Mouse (Mus musculus) CH12F3 (cell line): ENCODE results near the gene Rtkn2.

Experiments
- in situ Hi-C: fragments of 300-500 bp; cut with MboI; formaldehyde crosslinking; loops from 2 replicates; pipeline ENCODE4 v1.14.3; 2020; ENCODE audit warnings: low sequenced_read_pairs

Rtkn2 gene

DNA sequence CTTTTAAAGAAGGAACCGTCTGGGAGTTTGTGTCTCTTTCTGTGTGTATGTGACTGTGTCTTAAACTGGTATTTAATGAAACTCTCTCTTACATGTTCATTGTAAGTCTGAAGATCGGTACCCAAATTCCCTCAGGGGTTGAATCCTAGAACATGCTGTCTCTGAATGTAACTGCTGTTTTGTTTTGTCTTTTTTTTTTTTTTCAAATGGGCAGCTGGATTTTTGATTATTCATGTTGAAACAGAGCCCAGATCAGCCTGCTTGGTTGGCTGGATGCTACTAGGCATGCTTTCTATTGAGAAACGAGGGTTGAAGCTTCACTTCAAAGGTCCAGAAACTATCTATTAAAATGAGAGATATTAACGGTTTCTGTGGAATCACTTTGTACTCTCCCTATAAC, 121.9 kb downstream of the Rtkn2 start:
- in situ Hi-C loops, result no loop called here

DNA sequence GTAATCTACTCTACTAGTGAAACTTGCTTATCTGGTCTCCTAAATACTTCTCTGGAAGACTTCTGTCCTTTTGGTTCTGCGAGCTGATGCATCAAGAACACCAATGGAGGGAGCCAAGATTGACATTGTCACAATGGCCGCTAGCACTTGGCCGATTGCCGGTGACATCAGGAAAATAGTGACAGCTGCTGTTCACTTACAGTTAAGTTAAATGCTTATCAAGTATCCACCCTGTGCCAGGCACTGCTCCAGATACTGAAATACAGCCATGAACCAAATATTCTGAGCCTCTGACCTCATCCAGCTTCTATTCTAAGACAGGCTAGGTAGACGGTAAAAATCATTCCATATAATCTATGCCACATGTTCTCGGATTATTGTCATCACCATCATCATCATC, 123.2 kb downstream of the Rtkn2 start:
- in situ Hi-C loops, result no loop called here

DNA sequence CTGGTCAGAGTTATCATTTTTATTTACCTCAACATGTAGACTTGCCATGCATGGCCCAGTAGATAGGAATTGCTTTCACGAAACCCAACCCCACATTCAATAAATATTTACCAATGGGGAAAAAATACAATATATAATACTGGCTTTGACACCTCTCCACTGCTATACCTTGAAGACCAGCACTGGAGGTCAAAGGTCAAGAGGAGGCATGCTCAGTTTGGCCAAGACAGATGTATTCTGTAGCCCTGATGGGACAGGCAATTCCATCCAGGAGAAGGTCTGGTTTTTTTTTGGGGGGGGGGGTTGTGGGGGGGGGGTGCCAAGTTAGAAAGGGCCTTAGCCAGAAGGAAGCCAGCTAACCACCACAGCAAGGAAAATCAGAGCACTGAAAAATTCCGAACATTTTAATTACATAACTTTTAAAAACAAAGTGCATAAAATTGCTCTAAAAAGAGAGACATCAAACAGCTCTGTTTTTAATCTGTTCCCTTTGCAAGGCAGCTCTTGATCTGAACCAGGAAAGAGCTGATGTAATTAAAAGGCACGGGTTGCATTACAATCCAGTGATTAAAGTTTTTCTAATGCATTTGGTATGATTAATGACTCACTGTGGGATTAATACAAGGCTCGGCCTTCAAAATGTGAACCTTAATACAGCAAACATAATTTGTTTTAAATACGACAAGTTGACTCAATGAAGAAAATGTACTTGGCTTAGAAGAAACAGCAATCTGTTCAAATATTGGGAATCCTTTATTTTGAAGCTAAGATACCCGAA, 123.9 kb downstream of the Rtkn2 start:
- in situ Hi-C loops, result no loop called here

DNA sequence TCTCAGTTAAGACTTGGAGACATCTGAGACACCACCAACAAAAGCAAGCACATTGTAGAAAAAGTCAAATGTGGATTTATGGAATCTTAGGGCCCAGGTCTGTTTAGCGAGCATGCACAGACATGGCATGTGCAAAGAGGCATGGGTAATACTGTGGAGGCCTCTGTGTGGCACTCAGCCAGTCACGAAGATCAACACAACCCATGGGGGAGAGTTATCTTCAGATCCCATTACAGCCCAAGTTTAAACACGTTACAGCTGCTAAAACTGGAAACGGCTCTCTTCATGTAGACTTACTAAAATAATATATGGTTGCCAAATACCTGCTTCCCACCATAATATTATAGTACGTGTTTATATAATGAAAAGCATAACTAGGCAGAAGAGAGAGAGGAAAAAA, 124.6 kb downstream of the Rtkn2 start:
- in situ Hi-C loops, result no loop called here

DNA sequence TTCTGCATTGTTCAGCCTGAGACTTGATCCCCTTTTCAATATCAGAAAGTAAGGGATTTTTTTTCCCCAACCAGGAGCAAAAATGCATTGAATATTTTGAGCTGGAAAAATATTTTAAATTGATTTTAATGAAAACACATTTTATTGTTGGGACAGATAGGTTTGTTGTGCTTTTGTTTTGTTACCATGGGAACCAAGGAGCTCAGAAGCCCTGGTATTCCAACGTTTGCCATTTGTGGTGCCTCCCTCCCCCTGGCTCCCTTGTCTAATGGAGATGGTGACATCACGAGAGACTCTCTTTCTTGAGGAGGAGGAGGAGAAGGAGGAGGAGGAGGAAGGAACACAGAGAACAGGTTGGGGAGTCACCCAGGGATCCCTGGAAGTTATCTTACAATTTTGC, 125.1 kb downstream of the Rtkn2 start:
- in situ Hi-C loops, result no loop called here

- in situ Hi-C loops, result no loop called here
Measured at GRCm38 (mm10) chr10:68104881-68105781, 125.8 kb downstream of the Rtkn2 start.

DNA sequence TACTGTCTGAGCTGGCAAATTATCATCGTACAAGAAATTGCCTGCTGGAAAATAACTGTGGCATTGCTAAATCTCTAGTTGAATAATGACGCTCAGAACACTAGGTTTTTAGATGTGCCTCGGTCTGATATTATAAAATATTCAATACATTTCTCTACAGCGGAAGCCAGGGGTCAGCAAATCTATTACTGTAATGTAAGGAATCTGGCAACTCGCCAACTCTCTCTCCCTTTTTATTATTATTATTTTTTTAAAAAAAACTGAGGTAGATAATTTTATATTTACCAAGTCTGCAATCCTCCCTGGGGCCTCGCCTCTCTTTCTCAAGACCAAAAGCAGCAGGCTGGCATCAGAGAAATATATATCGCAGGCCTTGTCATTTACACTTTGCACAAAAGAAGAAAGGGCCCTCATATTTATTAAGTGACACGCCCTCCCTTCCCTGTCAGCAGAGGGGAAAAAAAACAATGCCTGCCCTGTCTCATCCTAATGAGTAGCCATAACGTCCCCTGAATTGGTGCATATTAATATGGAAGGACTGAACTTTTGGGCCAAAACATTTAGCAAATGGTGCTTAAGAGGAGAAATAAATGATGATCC, 127.1 kb downstream of the Rtkn2 start:
- in situ Hi-C loops, result no loop called here

- in situ Hi-C loops, result no loop called here
Measured at GRCm38 (mm10) chr10:68107716-68108115, 128.3 kb downstream of the Rtkn2 start.
